Mouse (Mus musculus) kidney, postnatal 36 days (tissue): Measurements from ENCODE around the gene Gm20671.
"Not testable (repeated sequence)": the region's sequence is repeated elsewhere in the genome, so short reads cannot be mapped to it uniquely, and the experiment has no call there.

ENCODE experiments used
- DNase-seq, 2 experiments: peaks; one replicate each; pipeline ENCODE4 v3.0.0; 2021 to 2022; ENCODE audit warnings: mixed read lengths in 2 of 2

Gm20671 gene

DNA sequence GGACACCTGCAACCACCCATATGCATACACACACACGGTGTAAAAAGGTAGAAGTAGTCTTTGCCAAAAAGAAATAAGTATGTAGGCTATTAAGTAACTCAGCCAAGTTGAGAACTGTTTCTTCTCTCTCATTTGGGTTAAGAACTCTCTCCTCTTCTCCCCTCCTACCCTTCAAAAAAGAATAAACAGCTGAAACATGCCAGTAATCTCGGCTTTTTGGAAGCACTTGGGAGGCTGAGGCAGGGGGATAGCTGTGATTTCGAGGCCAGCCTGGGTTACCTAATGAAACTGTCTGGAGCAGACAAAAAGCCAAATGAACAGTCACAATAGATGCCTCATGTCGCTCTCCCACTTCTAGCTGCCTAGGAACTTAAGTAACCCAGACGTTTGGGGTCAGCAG is 42.2 kb downstream of the Gm20671 start:
- DNase-seq = no peak

DNA sequence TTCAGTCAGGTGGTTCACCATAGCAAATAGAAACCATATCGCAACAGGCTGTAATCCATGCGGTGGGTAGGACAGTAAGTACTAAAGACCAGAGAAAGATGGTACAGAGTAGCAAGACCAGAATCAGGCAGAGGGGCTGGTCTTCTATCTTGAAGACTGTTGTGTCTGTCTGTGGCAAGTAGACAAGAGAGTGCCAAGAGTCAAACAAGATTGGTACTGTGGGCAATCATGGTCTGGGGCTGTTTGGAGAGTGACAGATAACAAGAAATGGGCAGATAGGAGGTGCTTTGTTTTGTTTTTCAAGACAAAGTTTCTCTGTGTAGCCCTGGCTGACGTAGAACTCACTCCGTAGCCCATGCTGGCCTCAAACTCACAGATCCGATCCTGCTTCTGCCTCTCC is 45.3 kb downstream of the Gm20671 start:
- no peak for DNase-seq

DNA sequence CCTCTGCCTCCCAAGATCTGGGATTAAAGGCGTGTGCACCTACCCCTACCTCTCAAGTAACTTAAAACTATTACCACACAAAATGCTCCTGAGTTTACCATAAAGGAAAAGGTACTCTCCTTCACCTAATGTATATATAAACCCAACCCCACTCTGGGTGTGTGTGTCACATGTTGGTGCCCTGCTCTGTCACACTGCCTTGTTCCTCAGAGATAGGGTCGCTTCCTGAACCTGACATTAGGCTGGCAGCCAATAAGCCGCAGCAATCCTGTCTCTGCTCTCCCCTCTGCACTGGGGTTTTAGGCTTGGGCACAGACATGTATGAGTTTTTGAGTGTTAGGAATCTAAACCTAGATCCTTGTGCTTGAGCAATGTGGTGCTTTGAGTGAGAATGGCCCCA is 48.7 kb downstream of the Gm20671 start:
- peak in 1 of 2 experiments; percentile 12 for DNase-seq

DNA sequence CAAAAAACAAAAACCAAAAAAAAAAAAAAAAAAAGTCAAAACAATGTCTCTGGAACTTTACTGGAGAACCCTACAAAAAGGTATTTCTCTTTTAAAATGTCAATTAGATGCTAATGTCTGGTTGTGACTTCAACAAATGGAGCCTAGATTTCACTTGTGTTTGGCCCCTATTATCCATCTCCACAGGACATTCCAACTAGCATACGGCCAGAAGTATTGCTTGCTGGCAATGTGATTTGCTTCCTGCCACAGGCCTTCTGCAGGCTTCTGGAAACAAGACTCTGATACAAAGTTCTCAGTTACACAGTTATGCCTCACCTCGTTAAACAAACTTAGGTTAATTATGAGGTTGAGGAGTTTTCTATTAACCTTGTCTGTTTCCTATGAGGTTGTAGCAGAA is 54.5 kb downstream of the Gm20671 start:
- peak in 1 of 2 experiments; percentile 11 for DNase-seq

DNA sequence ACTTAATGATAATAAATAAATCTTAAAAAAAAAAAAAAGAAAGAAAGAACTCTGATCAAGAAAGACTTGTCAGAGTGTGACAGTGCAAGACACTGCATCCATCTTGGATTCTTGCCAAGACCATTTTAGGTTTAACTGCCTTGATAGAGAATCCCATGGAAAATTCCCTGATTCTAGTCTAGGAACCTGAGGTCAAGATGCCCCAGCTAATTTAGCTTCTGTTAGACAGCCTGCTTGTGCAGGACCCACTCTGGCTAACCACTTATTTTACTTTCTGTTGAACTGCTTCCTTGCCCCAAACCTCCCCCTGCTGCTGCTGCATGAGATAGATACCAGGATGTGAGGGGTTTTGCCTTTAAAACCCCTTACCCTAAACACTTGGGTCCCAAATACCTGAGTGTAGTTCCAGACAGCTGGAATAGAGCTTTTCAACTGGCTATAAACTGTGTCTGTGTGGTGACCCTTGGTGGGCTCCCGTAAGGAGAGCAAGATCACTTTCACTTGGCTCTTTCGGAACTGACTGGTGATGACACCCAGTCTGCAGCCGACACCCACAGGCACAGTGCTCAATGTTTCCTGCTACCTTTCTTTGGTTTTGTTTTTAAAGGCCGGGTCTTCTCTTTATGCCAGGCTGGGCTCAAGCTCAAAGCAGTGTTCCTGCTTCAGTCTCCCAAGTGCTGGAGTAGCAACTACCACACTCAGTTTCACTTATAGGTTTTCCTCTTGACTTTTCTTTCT is 59.1 kb downstream of the Gm20671 start:
- no peak for DNase-seq

DNA sequence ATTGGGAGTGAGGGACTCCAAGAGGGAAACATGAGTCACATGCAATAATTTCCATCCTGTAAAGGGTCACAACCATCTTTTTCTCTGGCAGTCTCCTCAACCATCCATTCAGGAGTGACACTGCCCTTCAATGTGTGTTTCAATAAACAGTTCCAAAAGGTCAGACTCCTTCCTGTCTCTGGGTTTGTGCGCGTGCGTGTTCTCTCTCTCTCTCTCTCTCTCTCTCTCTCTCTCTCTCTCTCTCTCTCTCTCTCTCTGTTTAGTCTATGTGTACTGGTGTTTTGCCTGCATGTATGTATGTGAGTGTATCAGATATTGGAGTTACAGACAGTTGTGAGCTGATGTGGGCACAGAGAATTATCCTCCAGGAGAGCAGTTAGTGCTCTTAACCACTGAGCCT is 59.9 kb downstream of the Gm20671 start:
- DNase-seq = no peak

DNA sequence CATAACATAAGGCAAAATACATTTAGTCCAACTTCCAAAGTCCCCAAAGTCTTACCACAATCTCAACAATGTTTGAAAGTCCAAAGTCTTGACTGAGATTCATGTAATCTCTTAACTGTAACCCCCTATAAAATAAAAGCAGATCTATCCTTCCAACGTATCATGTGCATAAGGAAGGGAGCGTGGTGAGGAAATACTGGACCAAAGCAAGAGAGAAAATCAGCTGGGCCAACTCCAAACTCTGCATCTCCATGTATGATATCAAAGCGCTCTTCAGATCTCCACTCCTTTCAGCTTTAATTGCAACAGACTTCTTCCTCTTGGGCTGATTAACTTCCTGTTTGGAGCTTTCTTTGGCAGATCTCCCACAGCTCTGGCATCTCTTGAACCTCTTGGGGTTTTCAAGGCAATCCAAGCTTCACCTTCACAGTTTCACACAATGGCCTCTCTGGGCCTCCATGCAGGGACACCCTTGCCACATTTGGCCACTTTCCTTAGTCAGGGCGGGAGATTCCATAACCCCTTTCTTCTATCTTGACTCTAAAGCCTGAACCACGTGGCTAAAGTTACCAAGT is 65.3 kb downstream of the Gm20671 start:
- peak; percentile 21 to 35 for DNase-seq

DNA sequence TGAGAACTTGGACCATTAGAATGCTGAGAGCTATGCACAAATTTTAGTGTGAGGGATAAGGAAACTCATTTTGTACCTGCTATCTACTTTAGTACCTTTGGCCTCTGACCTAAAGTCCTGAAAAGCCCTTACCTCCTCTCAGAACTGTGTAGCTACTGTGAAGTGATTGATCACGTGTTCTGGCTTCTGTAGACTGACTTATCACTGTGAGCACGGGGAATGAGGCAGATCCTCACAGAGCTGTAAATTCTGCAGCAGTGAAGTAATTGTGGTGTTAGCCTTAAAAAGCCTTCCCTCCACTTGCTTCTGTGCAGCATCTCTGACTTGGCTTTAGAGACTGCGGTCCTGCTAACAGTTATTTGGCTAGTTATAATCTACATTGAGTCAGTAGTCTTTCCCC is 66.1 kb downstream of the Gm20671 start:
- DNase-seq = no peak

DNA sequence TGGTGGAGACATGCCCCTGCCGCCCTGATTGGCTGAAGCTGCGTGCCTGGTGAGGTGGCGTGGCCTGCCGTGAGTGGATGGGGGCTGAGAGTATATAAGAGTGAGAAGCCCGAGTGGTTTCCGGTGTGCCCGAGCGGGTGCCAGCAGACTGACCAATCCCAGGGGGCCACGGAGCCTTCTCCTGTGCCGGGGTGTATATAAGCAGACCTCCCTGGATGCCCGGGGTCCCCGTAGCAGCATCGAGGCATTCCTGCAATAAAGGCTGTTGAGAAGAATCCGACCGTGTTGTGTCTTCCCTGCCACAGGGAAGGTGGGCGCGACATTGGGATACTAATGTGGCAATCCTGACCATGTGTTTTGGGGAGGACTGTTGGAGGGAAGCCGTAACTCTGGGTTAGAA is 66.6 kb downstream of the Gm20671 start:
- DNase-seq = not testable (repeated sequence)

DNA sequence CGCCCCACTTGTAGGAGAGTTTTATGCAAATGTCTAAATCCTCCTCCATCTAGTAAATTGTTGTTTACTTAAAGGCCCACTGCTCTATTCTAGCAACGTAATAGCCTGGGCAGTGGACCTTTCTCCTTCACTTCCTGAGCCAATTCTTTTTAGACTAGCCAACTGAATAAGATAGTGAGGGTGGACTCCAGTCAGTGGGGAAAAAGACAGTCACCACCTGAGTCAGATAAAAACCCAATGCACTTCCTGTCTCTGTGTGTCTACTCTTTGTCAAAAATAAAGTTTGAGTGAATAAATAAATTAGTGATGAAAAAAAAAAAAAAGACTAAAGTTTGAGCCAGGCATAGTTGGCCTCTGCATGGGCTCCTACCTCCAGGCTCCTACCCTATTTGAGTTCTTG is 67.2 kb downstream of the Gm20671 start:
- no peak for DNase-seq

DNA sequence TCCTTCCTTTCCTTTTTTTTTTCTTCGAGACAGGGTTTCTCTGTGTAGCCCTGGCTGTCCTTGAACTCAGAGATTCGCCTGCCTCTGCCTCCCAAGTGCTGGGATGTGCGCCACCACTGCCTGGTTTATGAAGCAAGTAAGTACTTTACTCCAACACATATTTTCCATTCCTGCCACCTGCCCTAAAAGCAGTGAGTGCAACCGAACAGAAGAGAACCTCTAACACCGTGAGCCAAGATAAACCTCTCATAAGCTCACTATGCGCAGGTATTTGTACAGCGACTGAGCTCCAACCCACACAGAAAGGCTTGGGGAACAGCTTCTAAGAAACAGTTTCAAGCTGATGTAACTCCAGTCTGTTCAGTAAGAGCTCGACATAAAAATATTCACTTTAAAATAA is 70.8 kb downstream of the Gm20671 start:
- DNase-seq = no peak

DNA sequence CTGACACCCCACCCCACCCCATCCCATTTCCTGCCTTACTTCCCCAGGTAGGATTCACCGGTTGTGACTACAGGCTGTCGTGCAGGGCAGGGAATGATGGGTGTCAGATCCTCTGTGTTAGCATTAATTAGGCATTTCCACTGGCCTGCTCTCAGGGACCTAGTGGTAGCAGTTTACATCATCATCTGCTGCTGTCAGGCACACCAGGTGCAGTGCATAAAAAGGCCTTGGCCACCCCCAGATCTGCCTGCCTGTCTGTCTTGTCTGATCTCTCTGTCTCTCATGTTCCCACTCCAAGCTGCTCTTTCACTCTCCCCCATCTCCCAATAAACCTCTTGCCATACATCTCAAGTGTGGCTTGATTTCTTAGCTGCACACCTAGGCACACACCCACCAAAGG is 75.2 kb downstream of the Gm20671 start:
- DNase-seq = no peak

DNA sequence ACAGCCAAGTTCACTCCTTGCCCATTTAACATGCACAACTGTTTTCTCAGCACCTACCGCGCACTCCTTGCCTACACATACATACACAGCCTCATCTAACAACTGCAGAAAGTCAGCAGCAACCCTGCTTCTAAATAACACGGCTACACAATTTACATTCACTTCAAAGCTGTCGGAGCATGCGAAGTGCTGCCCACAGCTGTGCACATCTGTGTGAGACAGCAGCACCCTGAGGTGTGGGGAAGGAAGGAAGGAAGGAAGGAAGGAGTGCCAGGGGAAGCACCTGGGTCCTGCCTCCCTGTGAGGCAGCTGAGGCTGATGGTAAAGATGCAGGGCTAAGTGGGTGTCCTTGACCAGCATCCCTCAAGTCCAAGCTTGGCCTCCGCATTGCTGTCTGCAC is 78.0 kb downstream of the Gm20671 start:
- no peak for DNase-seq

DNA sequence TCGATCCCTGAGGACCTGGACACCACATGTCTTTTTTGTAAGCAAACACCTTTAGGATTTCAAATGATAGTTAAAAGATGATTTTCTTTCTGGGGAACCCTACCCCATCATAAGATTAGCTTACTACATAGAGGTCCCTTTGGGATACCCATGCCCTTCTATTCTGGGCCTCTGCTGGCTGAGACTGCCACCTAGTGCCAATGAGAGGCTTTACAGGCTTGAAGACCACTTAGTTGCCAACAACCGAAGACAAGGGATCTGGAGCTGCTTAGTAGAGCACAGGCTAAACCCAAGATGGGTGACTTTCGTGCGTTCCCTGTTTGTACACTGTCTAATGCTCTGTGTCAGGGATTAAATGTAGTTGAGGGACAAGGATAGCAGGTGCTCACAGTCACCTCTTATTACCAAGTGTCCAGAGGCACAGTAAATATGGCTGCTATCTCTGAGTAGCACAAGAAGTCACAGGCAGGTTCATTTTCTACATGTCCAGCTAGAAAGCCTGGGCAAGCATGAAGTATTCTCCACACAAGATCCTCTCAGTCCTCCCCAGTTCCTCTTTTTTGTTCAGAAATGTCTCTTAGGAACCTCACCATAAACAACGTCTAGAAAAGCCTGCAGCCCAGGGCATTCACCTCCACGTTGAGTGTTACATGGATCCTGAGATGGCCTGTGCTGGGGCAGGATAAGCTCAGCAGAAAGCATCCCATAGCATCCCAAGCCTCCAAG is 79.1 kb downstream of the Gm20671 start:
- DNase-seq = peak; percentile 44 to 68

DNA sequence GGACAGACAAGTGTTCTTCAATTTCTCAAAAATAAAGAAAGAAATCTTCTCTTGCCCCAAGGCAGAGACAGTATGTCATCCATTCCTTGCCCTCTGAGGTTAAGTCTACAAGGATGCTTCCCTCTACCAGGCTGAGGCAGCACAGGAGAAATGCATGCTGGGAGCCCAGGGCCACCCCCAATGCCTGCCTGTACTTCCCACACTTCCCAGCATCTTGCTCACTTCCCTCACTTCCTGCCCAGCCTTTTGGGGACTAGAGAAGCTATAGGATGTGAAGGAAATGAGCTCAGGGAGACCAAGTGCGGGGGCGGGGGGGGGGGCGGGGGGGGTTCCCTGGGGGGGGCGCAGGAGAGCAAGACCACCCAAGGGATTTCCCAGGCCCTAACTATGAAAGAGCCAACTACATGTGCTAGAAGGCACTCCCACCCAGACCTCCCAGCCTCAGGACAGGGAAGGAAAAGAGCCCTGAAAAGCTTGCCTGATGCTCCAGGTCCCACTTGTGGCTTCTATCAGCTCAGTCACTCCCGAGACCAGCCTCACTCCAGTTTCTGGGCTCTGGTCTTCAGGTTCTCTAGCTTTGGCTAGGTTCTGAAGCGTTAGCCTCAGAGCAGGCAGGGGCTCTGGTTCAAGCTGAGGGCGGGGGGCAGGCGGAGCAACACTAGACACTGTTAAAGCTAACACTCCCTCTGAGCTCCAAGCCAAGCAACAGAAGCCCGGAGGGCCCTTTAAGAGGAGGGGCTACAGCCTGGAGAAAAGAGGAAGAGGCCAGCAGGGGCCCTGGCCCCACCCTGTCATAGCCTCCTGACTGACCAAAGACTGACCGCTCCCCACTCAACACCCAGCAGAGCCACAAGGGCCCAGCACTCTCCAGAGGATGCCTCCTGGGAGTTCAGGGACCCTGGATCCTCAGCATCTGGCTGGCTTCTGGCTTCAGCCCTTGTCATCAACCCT is 80.9 kb downstream of the Gm20671 start:
- DNase-seq = peak; percentile 83 to 85

DNA sequence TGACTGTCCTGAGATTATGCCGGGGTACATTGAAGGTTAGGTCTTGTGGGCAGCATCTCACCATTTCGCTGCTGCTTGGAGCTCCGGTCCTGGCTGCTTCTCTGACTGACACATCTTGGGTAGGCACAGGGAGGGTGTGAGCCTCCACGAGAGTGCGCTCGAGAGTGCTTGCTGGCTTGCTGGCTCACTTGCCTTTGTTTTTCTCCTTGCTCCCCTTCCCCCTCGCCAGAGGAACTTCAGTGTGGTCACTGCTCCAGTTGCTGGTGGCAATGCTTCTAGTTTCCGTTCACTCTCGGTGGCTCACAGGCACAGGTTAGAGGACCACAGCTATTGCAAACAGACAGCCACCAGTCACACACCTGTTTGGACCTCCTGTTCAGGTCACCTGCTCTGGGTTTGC is 84.8 kb downstream of the Gm20671 start:
- peak in 1 of 2 experiments; percentile 46 for DNase-seq

DNA sequence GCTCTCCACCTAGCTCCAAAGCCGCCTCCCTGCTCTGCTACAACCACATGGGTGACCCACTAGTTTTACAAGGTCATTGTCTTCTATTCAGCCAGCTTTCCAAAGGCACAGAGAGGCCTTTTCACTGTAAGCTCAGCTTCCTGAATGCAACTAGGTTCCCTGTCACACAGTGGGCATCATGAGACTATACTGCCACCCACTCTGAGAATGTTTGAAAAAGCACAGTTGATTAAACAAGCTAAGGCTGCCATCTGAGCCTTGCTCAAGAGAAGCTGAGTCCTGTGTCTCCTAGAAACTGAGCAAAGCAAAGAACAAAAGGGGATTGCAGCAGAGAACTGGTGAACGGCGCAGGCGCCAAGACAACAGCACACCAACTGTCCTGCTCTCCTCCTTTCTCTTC is 85.5 kb downstream of the Gm20671 start:
- DNase-seq = not testable (repeated sequence)

DNA sequence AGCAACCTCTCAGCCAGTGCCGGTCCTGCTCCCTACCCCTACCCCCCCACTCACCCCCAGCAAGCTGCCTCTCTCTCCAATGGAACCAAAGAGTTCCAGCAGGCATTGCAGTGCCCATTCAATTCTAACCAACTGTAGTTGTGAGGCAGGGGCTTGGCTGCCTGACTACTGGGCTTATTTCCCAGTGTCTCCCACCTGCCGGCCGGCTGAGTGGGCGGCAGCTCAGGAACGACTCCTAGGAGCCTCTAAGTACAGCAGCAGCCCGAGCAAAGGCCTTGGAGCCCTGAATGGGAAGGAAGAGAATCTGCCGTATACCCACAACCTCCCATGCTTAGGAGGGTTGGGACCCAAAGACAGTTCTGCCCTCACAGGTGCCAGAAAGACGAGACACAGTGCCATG is 86.1 kb downstream of the Gm20671 start:
- not testable (repeated sequence) for DNase-seq

DNA sequence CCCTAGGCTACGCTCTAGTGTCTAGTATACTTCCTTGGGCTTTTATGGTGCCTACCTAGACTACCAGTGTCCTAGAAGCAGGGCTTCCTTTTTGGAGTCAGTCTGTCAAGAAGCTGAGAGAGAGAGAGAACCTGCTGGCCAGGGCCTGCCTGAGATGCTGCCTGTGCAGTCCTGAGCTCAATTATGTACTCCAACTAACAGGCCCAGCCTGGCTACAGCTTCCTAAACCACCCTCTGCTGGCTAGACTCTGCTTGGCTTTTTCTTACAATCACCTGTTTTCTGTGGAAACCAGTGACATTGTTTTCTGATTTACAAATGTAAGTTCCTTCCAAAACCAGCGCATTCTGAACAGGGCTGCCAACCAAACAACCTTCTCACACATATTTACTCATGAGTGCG is 86.8 kb downstream of the Gm20671 start:
- no peak for DNase-seq

DNA sequence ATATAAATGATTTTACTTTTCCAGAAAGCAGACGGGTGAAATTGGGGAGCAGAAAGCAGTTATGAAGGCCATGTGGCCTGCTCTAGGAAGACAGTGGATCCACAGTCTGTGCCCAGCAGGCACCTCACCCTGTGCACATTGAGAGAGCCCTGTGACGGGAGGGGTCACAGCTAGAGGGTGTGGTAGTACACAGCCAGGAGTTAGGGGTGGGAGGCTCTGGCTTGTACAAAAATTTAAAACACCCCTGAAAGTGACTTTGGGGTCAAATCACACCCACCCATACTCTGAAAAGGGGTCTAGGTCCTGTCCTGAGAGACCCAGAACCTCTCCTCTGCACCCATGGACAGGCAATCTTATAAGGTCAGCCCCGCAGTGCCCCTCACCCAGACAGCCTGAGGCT is 90.1 kb downstream of the Gm20671 start:
- not testable (repeated sequence) for DNase-seq

DNA sequence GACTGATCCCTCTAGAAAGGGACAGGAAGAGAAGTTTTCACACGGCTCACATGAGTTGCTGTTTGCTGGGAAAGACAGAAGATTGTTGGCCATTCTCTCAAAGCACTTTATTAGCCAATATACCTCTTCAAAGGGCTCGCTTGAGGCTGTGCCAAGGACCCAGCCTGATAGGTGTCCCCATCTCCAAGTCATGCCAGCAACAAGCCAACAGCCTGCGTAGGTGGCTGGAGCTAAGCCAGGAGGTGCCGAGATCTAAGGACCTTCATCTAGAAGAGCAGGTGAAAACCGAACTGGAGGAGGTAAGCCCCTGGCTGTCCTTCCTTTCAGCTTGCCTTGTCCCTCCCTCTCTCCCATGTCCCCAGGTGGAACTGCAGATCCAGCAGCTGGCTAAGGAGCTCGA is 91.1 kb downstream of the Gm20671 start:
- no peak for DNase-seq

DNA sequence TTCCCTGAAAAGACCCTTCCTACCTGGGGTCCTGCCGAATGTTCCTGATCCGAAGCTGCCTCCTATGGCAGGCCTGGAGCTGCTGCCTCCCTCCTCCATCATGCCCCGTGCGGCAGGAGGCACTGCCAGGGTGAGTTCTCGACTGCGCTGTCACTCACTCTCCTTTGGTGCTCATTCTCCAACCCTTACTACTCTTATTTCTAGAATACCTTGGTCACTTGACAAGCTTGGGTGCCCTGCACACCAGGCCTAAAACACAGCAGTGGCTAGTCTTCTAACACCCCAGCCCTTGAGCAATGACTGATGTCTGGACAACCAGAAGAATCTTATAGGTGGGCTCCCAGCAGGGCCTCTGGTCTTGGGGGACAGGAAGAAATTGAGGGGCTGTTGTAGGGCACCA is 93.0 kb downstream of the Gm20671 start:
- not testable (repeated sequence) for DNase-seq

DNA sequence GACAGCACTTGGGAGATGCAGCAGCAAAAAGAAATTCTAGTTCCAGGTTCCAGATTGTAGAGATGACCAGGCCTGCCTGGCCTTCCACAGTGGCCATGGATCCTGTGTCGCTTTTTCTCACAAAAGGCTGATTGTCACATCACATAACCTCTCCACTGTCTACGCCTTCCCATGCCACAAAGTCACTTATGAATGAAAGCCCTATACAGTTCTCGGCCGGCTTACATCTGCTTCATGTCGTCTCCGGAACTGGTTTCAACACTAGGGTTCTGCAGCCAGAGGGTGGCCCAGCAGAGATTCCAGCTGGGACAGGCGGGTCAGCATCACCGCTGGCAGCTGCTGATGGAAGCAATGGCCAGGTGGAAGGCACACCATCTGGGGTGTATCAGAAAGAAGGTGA is 98.1 kb downstream of the Gm20671 start:
- DNase-seq = no peak
